Mouse (Mus musculus) macrophage (primary cell): ENCODE measurements around the gene Ncoa3. TPM values are rescaled to one million over a fixed set of nuclear protein-coding genes. Genes with fewer than 3 reads are reported as not detected.

ENCODE experiments used
- H3K27ac ChIP-seq: fragments of 350-480 bp; formaldehyde crosslinking; 2 replicates; pipeline ENCODE4 v1.9.0; 2021
- H3K36me3 ChIP-seq: fragments of 350-480 bp; formaldehyde crosslinking; 2 replicates; pipeline ENCODE4 v1.9.0; 2021; ENCODE audit errors: inconsistent target
- H3K4me3 ChIP-seq: fragments of 350-480 bp; formaldehyde crosslinking; 2 replicates; pipeline ENCODE4 v1.9.0; 2021; ENCODE audit errors: inconsistent target
- H3K79me2 ChIP-seq: fragments of 350-480 bp; formaldehyde crosslinking; 2 replicates; pipeline ENCODE4 v1.9.0; 2021; ENCODE audit errors: inconsistent target
- WGBS: methylation state at CpG from one replicate; pipeline ENCODE4 v1.1.7; 2026; ENCODE audit warnings: inconsistent platforms; ENCODE audit not compliant: missing documents; 5-methylcytosine and 5-hydroxymethylcytosine counted together
- polyA plus RNA-seq: library from polyadenylated mRNA; stranded (reverse); fragments of 250-400 nt; gene quantifications from 3 replicates; pipeline ENCODE4 v1.2.4, GENCODE M21; 2018; ENCODE audit warnings: inconsistent platforms

Gene Ncoa3
- polyA plus RNA-seq, 1 experiment from 2014 or later: 65.0 TPM

DNA sequence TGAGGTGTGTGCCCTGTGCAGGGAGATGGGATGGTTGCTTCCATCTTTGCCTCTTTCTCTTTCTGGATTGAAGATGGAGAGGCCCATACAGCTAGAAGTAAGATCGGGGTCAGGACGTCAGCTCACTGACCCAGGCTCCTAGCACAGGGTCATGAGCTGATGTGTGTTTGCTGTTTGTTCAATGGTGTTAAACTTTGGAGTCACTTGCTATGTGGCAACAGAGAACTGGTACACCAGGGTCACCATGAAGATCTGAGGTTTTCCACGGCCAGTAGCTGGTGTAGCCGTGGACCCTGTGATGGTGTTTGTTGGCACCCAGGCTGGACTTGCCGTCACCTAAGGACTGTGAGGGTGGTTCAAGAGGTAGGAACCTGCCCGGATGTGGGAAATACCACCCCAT is 100.0 kb downstream of the Ncoa3 start:
- H3K36me3 ChIP-seq: no peaks in the 10 kb centered on the region
- H3K27ac ChIP-seq: no peak overlapping the region
- no peaks in the 10 kb centered on the region for H3K79me2 ChIP-seq
- 100% methylated on average over 6 of the region's 6 CpGs for WGBS
- no peak overlapping the region for H3K4me3 ChIP-seq

DNA sequence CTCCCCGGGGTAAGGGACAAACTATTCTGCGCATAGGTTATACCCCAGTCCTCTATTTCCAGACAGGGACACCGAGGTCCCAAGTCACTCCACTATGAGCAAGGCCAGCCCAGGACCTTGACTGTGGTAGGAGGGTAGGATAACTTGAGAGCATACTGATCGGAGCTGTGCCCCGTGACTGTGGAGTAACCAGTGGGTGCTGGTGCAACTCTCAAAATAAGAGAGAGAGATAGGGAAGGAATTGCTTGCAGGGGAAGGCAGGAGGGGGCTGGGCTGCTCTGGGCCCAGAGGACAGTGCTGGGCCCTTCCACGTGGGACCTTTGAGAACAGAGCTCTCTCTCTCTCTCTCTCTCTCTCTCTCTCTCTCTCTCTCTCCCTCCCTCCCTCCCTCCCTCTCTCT is 103.9 kb downstream of the Ncoa3 start:
- 90% methylated on average over 5 of the region's 6 CpGs for WGBS
- H3K79me2 ChIP-seq: no peaks in the 10 kb centered on the region
- H3K27ac ChIP-seq: no peak overlapping the region
- no peaks in the 10 kb centered on the region for H3K36me3 ChIP-seq
- H3K4me3 ChIP-seq: no peak overlapping the region

DNA sequence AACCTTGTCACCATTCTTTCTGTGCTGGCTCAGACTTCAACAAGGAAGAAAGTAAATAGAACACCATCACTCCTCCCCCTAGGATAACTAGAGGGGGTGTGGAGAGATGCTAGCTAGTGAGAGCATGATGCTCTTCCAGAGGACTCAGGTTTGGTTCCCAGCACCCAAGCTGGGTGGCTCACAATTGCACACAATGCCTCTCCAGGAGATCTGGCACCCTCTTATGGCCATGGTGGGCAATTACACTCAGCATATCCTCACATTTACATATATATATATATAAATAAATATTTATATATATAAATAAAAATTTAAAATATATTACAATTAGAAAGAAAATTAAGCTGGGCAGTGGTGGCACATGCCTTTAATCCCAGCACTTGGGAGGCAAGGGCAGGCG is 104.4 kb downstream of the Ncoa3 start:
- Histone ChIP-seq H3K4me3 (no peak overlapping the region), H3K79me2 (no peaks in the 10 kb centered on the region), H3K36me3 (no peaks in the 10 kb centered on the region), H3K27ac (no peak overlapping the region)
- 100% methylated on average over 1 of the region's 1 CpGs for WGBS

DNA sequence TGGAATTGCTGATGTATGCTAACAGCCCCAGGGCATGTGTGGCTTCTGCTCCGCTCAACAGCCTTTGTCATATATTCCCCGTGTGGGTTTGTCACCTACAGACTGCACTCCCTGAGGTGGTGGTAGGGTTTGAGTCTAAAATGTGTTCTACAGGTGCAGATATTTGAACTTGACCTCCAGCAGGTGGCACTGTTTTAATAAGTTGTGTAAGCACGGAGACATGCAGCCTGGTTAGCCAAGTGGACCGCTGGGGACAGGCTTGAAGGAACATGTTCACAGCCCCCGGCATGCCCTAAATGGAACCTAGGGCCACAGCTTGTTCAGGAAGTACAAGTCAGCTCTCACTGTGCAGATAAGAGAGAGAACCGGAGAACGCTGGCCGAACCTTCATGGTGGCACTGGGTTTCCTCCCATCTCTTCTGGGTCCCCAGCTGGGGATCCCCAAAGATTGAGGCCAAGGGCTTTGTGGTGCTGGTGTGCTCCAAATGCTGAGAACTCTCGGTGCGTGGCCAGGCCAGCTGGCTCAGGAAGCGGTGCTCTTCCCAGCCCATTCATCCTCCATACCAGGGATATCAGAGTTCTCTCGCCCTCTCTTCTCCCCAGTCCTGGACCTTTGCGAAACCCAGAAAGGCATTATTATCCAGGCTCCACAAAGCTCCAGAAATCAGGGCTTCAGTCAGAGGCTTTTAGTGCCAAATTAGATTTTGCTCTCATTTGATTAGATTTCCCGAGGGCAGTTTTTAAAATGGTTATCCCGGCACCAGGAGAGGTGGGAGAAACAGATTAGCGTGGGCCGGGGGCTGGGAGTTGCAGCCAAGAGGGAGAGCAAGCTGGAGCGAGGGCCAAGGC is 105.2 kb downstream of the Ncoa3 start:
- Histone ChIP-seq H3K36me3 (no peaks in the 10 kb centered on the region), H3K79me2 (no peaks in the 10 kb centered on the region), H3K27ac (no peak overlapping the region), H3K4me3 (no peak overlapping the region)
- 79% methylated on average over 18 of the region's 18 CpGs for WGBS

DNA sequence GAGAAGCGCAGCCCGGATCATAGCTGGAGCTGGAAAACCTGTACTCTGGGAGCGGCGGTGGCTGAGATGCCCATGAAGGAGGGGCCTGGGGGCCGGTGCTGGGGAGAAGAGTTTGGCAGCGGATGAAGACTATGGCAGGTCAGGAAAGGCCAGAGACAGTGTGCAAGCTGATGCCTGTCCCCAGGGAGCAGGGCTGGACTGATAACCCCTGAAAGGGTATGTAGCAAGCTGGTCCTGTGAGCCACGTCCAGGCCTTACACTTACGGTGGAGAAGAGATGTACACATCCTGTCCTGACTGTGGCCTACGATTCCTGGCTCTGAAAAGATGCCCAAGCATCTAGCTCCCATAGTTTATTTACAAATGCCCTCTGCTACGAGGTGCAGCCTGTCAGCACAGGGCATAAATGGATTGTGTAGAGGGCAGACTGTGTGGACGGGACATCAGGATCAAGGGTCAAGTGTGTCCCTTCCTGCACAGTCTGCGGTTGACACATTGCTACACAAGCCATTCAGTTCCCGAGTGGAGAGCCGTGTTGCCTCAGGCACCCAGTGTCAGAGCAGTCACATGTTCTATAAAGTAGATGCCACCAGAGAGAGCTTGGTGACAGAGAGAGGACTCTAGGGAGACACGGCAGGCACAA is 106.0 kb downstream of the Ncoa3 start:
- H3K36me3 ChIP-seq: no peaks in the 10 kb centered on the region
- no peak overlapping the region for H3K27ac ChIP-seq
- no peak overlapping the region for H3K4me3 ChIP-seq
- no peaks in the 10 kb centered on the region for H3K79me2 ChIP-seq
- WGBS: 87% methylated on average over 15 of the region's 15 CpGs

DNA sequence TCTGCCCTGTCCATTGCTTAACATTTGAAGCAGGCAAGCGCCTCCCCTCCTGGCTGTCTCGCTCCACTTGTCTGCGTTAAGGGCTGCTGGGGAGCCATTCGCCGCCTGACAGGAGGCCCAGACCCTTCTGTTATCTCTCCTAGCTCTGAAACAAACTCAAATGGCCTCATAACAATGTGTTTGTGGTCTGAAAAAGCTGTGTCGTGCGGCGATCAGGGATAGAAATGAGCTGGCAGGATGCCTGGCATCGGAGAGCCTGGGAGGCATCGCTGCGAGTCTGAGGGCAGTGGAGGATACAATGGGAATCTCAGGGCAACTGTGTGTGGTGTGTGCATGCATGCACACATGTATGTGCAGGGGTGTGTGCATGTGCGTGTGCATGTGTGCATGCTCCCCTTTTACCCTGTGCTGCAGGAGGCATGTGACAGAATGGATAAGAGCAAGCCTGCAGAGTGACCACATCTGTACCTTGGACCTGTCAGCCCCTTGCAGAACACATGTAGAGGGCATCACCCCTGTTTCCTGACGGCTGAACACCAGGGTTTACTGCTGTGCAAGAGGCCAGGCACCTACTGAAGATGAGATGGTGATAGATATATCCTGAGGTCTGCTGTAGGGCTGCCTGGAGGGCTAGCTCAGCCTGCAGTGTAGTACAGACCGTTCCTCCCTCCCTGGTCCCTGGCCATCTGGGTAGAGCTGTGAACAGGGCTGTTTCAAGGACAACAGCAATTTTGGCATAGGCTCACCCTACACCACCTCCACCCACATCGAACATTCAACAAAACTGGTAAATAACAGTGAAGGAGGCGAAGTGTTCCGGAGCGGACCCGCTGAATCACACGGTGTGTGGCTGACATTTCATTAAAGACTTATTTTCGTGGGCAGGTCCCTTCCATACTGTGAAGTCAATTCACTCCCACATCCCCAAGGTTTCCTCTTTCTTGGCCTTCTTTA is 108.2 kb downstream of the Ncoa3 start:
- WGBS: 94% methylated on average over 20 of the region's 21 CpGs
- H3K36me3 ChIP-seq: no peaks in the 10 kb centered on the region
- no peak overlapping the region for H3K4me3 ChIP-seq
- no peaks in the 10 kb centered on the region for H3K79me2 ChIP-seq
- no peak overlapping the region for H3K27ac ChIP-seq

DNA sequence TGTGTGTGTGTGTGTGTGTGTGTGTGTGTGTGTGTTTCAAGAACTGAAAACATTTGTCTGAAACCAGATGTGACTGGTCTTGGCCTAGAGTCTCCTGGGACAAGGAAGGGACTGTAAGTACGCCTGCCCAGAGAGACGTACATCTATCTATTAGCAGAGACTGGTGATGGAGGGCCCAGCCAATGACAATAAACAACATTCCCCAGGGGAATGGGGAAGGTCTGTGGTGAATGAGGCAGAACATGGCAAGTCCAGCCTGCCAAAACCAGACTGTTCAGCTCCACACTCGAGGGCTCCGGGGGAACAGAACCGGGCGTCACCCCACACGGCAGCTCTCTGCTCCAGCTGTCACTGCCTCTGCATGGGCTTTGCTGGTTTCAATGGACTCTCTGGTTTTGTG is 110.5 kb downstream of the Ncoa3 start:
- no peaks in the 10 kb centered on the region for H3K79me2 ChIP-seq
- H3K27ac ChIP-seq: no peak overlapping the region
- H3K36me3 ChIP-seq: no peaks in the 10 kb centered on the region
- 95% methylated on average over 7 of the region's 7 CpGs for WGBS
- no peak overlapping the region for H3K4me3 ChIP-seq

DNA sequence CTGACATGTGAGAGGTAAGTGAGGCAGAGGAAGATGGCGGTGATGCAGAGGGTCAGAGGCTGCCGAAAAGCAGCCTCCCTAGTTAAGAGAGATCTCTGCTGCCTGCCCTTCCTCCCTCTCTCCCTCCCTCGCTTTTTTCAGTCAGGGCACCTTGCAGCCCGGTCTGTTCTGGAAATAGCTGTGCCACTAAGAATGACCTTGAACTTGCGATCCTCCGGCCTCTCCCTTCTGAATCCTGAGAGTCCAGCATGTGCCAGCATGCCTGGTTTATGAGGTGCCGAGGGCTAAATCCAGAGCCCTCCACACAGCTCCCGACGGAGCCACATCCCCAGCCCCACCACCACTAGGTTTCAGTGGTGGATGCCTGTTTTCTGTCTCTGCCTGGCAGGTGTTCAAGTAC is 113.5 kb downstream of the Ncoa3 start:
- no peak overlapping the region for H3K4me3 ChIP-seq
- WGBS: 91% methylated on average over 9 of the region's 9 CpGs

DNA sequence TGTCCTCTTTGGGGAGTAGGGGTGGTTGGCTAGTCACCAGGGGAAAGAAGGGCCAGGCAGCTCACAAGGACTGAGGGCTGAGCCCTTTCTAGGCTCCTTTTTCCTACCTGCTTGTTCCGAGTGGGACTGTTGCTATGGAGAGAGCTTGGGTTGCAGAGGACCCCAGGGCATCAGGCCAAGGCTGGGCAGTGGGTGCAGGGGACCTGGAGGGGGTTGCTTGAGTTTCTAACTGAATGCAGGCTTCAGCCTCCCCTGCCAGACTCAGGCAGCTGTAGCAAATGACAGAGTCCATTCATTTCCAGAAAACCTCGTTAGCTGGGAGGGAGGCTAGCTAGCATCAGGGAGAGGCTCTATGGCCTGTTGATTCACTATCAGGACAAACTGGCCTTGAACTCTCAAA is 114.2 kb downstream of the Ncoa3 start:
- Histone ChIP-seq H3K79me2 (no peaks in the 10 kb centered on the region), H3K4me3 (no peak overlapping the region), H3K36me3 (no peaks in the 10 kb centered on the region), H3K27ac (no peak overlapping the region)
- WGBS: 92% methylated on average over 2 of the region's 2 CpGs

More for the DNA sequence above, 113.5 kb downstream of the Ncoa3 start:
- Histone ChIP-seq H3K36me3 (no peaks in the 10 kb centered on the region), H3K27ac (no peak overlapping the region), H3K79me2 (no peaks in the 10 kb centered on the region)

DNA sequence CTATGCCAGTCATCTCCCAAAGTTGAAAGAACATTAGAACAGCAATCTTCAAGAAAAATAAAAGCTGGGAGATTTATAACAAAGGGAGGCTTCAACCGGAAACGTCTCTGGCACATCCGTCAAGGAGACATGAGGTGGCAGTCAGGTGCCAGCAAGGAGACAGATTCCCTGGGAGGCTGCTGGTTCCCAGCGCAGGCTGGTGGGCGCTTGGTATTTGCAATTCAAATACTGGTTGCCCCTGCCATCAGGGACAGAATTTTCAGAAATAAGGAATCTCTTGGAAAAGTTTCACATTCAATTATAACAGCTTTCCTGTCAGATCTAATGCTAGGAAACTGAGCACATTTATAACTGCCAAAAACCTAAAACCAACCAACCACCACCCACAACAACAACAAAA is 115.5 kb downstream of the Ncoa3 start:
- Histone ChIP-seq H3K27ac (no peak overlapping the region), H3K36me3 (no peaks in the 10 kb centered on the region), H3K4me3 (no peak overlapping the region), H3K79me2 (no peaks in the 10 kb centered on the region)
- 87% methylated on average over 5 of the region's 5 CpGs for WGBS

DNA sequence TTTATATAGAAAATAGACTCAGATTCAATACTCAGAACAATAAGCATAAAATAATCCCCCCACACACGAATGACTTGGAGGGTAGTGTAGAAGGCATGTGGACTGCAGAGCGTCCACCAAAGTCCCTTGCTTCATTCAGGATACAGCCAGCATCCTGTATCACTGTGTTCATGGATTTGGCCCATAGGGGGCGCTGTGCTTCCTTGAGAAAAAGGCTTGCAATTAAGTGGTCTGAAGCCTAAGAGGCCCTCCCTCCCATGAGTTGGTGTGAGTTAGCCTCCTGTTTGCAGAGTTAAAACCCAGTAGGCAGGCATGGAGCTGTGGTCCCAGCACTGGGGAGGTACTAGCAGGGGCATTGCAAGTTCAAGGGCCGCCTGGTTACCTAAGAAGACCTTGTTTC is 115.9 kb downstream of the Ncoa3 start:
- Histone ChIP-seq H3K4me3 (no peak overlapping the region), H3K36me3 (no peaks in the 10 kb centered on the region), H3K79me2 (no peaks in the 10 kb centered on the region), H3K27ac (no peak overlapping the region)
- 34% methylated on average over 4 of the region's 4 CpGs for WGBS

DNA sequence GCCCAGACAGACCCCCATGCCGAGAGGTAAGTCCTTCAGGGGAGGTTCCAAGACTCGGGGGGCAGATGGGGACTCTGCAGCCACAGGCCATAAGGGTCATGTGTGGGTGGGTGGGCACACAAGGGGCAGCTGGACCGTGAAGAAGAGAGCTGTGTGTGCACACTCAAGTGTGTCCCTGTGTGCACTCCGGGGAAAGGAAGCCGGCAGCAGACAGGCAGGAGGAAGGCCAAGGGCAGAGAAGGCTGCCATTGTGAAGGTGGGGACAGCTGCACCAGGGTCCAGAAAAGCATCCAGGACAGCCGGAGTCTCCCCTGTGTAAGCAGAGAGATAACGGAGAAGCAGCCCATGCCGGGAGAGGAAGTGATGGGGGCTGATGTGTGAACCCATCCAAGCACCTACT is 118.3 kb downstream of the Ncoa3 start:
- Histone ChIP-seq H3K4me3 (no peak overlapping the region), H3K27ac (no peak overlapping the region), H3K36me3 (no peaks in the 10 kb centered on the region), H3K79me2 (no peaks in the 10 kb centered on the region)
- 93% methylated on average over 8 of the region's 8 CpGs for WGBS

DNA sequence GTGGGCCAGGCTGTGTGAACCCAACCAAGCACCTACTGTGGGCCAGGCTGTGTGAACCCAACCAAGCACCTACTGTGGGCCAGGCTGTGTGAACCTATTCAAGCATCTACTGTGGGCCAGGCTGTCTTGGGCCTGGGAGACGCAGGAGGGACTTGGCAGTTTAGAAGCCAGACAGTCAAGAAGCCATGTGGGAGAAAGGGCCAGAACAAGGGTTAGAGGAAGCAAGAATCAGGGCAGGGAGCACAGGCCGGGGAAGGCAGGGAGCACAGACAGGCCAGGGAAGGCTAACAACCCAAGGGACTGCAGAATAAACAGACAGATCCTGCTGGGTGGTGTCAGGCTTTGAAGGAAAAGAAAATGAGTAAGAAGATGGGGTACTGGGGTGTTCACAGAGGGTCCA is 118.8 kb downstream of the Ncoa3 start:
- Histone ChIP-seq H3K79me2 (no peaks in the 10 kb centered on the region), H3K4me3 (no peak overlapping the region)
- 95% methylated on average over 2 of the region's 2 CpGs for whole genome bisulfite sequencing

DNA sequence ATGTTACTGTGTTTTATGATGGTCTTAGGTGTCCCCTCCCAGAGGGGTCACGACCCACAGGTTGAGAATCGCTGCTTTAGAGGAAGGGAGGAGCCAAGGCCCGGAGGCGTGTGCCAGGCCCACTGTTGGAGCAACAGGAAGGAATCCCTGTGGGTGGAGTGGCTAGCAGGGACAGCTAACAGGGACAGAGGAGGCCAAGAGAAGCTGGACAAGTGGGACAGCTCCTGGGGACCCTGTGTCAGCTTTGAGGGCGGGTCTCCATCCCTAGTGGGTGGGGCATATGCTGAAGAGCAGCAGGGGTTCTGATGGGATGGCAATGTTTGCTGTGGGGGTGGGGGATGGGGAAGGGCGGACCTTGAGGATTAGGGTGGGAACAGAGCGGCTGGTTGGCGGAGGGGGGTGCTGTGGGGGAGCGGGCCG is 119.4 kb downstream of the Ncoa3 start:
- Histone ChIP-seq H3K79me2 (no peaks in the 10 kb centered on the region), H3K27ac (no peak overlapping the region), H3K36me3 (no peaks in the 10 kb centered on the region), H3K4me3 (no peak overlapping the region)
- 95% methylated on average over 10 of the region's 10 CpGs for WGBS

More for the DNA sequence above, 118.8 kb downstream of the Ncoa3 start:
- Histone ChIP-seq H3K27ac (no peak overlapping the region), H3K36me3 (no peaks in the 10 kb centered on the region)
